Mouse (Mus musculus): ENCODE data around the gene Gm9844. TPM values are rescaled to one million over a fixed set of nuclear protein-coding genes. Genes with fewer than 3 reads are reported as not detected.

The Gm9844 gene
- polyA plus RNA-seq, 1 experiment from 2014 or later: 15.8 TPM

DNA sequence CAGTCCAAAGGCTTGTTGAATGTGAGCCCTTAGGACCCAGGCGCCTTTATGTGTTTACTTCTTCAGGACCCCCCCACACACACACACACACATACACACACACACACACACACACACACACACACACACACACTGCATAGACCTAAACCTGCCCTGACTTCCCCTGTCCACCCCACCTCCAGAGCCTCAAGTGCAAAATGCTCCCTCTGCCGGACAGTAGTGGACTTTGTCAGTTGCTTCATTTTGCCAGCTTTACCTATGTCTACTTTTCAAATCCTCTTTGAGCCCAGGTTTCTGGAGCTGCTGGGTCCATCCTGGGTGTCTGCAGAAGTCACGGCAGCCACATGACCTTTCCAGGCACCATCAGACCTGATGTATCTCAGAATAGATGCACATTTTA lies 42.9 kb downstream of the Gm9844 start:
- TF ChIP-seq CTCF (IDR thresholded peaks at IDR 0.05; ENCODE audit: low read depth) (peak; percentile 87), EP300 (optimal IDR thresholded peaks at IDR 0.05) (no peak)
- H3K9me3 ChIP-seq (ENCODE audit: control insufficient read depth, low read length): no peaks in the 10 kb centered on the region
- H3K4me3 ChIP-seq (ENCODE audit: low read depth, low read length): peak overlapping the region; percentile 73
- peak overlapping the region; percentile 72; the same call in 1 of the 2 replicates for H3K9ac ChIP-seq (ENCODE audit: low read length)
- H3K27ac ChIP-seq (replicated peaks): peak overlapping the region; percentile 93; the same call in 1 of the 2 replicates
- peaks cover 11% of the 10 kb centered on the region; the same call in 1 of the 2 replicates for H3K36me3 ChIP-seq (ENCODE audit: control insufficient read depth, insufficient read depth, low read length)
- peak overlapping the region; percentile 90 for H3K4me2 ChIP-seq (replicated peaks; ENCODE audit: low read depth)
- ATAC-seq (ENCODE audit: low FRiP score, low TSS enrichment) (0 out of 2 replicates have a peak, but pooled peaks have one; percentile 24), DNase-seq (ENCODE audit: low spot score) (peak; percentile 79)
- 11% methylated on average over 3 of the region's 3 CpGs for WGBS
- H3K27me3 ChIP-seq (ENCODE audit: control insufficient read depth, insufficient read depth, low read length): no peaks in the 10 kb centered on the region
- no peaks in the 10 kb centered on the region; the same call in 1 of the 2 replicates for H3K4me1 ChIP-seq (replicated peaks; ENCODE audit: control insufficient read depth, insufficient read depth)

DNA sequence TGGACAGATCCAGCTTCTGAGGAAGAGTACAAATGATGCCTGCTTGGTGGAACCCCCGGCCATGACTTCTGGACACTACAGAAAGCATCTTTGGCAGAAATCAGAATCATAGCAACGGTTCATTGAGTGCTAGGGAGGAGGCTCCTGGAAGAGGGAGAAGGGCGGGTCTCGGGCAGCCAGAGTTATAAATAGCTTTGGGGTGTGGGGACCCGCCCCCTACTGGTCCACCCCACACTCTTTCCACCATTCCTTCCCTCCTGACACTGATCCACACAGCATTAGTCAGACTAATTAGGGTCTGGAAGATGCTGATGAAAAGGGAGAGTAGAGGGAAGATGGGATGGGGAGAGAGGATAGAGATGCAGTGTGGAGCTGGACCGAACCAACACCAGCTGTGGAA lies 44.5 kb downstream of the Gm9844 start:
- DNase-seq (ENCODE audit: low spot score): peak; percentile 45
- no peak overlapping the region for H3K4me2 ChIP-seq (replicated peaks; ENCODE audit: low read depth)
- TF ChIP-seq CTCF (IDR thresholded peaks at IDR 0.05; ENCODE audit: low read depth): peak; percentile 26
- no peak for TF ChIP-seq EP300 (optimal IDR thresholded peaks at IDR 0.05)
- no peaks in the 10 kb centered on the region for H3K27me3 ChIP-seq (ENCODE audit: control insufficient read depth, insufficient read depth, low read length)
- no peaks in the 10 kb centered on the region for H3K9me3 ChIP-seq (ENCODE audit: control insufficient read depth, low read length)
- WGBS: 20% methylated on average over 6 of the region's 6 CpGs
- H3K4me3 ChIP-seq (ENCODE audit: low read depth, low read length): no peak overlapping the region
- H3K9ac ChIP-seq (ENCODE audit: low read length): no peak overlapping the region
- H3K4me1 ChIP-seq (replicated peaks; ENCODE audit: control insufficient read depth, insufficient read depth): no peaks in the 10 kb centered on the region; the same call in 1 of the 2 replicates
- no peak for ATAC-seq (ENCODE audit: low FRiP score, low TSS enrichment)
- peaks cover 12% of the 10 kb centered on the region; the same call in 1 of the 2 replicates for H3K36me3 ChIP-seq (ENCODE audit: control insufficient read depth, insufficient read depth, low read length)
- no peak overlapping the region for H3K27ac ChIP-seq (replicated peaks)

DNA sequence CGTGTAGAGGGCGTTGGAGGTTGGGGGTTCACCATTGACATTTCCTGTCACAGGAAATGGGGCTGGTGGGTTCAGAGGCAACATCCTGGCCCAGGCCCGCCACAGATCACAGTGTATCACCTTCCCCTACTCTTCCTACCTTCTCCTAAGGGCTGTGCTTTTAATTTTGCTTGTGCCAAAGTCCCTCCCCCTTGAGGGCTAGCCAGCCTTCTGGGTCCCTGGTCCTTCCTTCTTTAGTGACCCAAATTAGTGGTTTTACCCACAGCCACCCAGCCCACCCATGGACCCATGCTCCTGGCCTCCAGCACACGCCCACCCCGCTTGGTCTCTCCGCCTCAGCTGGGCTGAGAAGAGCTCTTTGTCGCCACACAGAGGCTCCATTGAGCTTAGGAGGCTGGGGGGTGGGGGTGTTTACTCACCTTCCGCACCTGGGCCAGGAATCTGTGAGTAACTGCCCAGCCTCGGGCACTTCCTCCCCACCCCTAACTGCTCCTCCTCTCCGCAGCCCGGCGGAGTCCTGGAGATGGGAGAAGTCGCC lies 45.3 kb downstream of the Gm9844 start:
- DNase-seq (ENCODE audit: low spot score): peak; percentile 86

More for the DNA sequence above, 45.3 kb downstream of the Gm9844 start:
- Histone ChIP-seq H3K36me3 (ENCODE audit: control insufficient read depth, insufficient read depth, low read length) (peaks cover 12% of the 10 kb centered on the region; the same call in 1 of the 2 replicates), H3K4me1 (replicated peaks; ENCODE audit: control insufficient read depth, insufficient read depth) (no peaks in the 10 kb centered on the region; the same call in 1 of the 2 replicates), H3K27ac (replicated peaks) (peak overlapping the region; percentile 24; the same call in 1 of the 2 replicates), H3K27me3 (ENCODE audit: control insufficient read depth, insufficient read depth, low read length) (no peaks in the 10 kb centered on the region), H3K9ac (ENCODE audit: low read length) (peak overlapping the region; percentile 13; the same call in 1 of the 2 replicates), H3K4me2 (replicated peaks; ENCODE audit: low read depth) (0 out of 2 replicates have a peak overlapping the region, but pooled peaks have one; percentile 23), H3K4me3 (ENCODE audit: low read depth, low read length) (no peak overlapping the region), H3K9me3 (ENCODE audit: control insufficient read depth, low read length) (no peaks in the 10 kb centered on the region)
- TF ChIP-seq EP300 (optimal IDR thresholded peaks at IDR 0.05) (no peak), CTCF (IDR thresholded peaks at IDR 0.05; ENCODE audit: low read depth) (peak; percentile 55)
- peak; percentile 36; the same call in 1 of the 2 replicates for ATAC-seq (ENCODE audit: low FRiP score, low TSS enrichment)
- WGBS: 30% methylated on average over 13 of the region's 13 CpGs

Other genes starting within 250 kb of the Gm9844 start
- gene Lypd3, start 225.7 kb upstream of the Gm9844 start, polyA plus RNA-seq (2015; fragmentation: Nextera tagmentation; extraction: Ambion mirVana): 277 and 306 TPM in 2 replicates
- 0.15 TPM in 1 of 2 replicates, not detected in the other for gene Tex101, start 185.5 kb upstream of the Gm9844 start, polyA plus RNA-seq (2015; fragmentation: Nextera tagmentation; extraction: Ambion mirVana)
- gene BC049730, start 153.0 kb upstream of the Gm9844 start, polyA plus RNA-seq (2015; fragmentation: Nextera tagmentation; extraction: Ambion mirVana): not detected in 2 replicates
- gene Gm4763, start 135.3 kb upstream of the Gm9844 start, polyA plus RNA-seq (2015; fragmentation: Nextera tagmentation; extraction: Ambion mirVana): not detected in 2 replicates
- 12.2 and 12.3 TPM in 2 replicates for gene Cd177, start 101.9 kb upstream of the Gm9844 start, polyA plus RNA-seq (2015; fragmentation: Nextera tagmentation; extraction: Ambion mirVana)
- 2.3 and 2.7 TPM in 2 replicates for gene Ceacam10, start 85.0 kb upstream of the Gm9844 start, polyA plus RNA-seq (2015; fragmentation: Nextera tagmentation; extraction: Ambion mirVana)
- not detected in 2 replicates for gene Lypd4, start 7.7 kb downstream of the Gm9844 start, polyA plus RNA-seq (2015; fragmentation: Nextera tagmentation; extraction: Ambion mirVana)
- gene Dmrtc2, start 7.8 kb downstream of the Gm9844 start, polyA plus RNA-seq (2015; fragmentation: Nextera tagmentation; extraction: Ambion mirVana): not detected in 2 replicates
- gene Rps19, start 22.2 kb downstream of the Gm9844 start, polyA plus RNA-seq (2015; fragmentation: Nextera tagmentation; extraction: Ambion mirVana): 2,060 and 2,085 TPM in 2 replicates
- 0.25 and 0.44 TPM in 2 replicates for gene Cd79a, start 35.2 kb downstream of the Gm9844 start, polyA plus RNA-seq (2015; fragmentation: Nextera tagmentation; extraction: Ambion mirVana)
- 45.2 and 49.9 TPM in 2 replicates for gene Arhgef1, start 40.7 kb downstream of the Gm9844 start, polyA plus RNA-seq (2015; fragmentation: Nextera tagmentation; extraction: Ambion mirVana)
- gene Gm4881, start 82.3 kb downstream of the Gm9844 start, polyA plus RNA-seq (2015; fragmentation: Nextera tagmentation; extraction: Ambion mirVana): not detected in 2 replicates
- gene Rabac1, start 110.5 kb downstream of the Gm9844 start, polyA plus RNA-seq (2015; fragmentation: Nextera tagmentation; extraction: Ambion mirVana): 290 and 293 TPM in 2 replicates
- 1.6 and 2.4 TPM in 2 replicates for gene Atp1a3, start 143.7 kb downstream of the Gm9844 start, polyA plus RNA-seq (2015; fragmentation: Nextera tagmentation; extraction: Ambion mirVana)
- gene Grik5, start 210.1 kb downstream of the Gm9844 start, polyA plus RNA-seq (2015; fragmentation: Nextera tagmentation; extraction: Ambion mirVana): 1.7 and 2.2 TPM in 2 replicates
- gene Zfp574, start 210.4 kb downstream of the Gm9844 start, polyA plus RNA-seq (2015; fragmentation: Nextera tagmentation; extraction: Ambion mirVana): 12.1 and 12.9 TPM in 2 replicates

Data from stomach, postnatal 0 days (tissue).